Mouse (Mus musculus): ENCODE data around the gene Slfnl1.

GRCm38 (mm10) chr4:120571070-120571464 is 39.0 kb downstream of the Slfnl1 start:
- TF ChIP-seq TAL1 (IDR thresholded peaks at IDR 0.05; ENCODE audit: low read length) (no peak), GATA1 (IDR thresholded peaks at IDR 0.05; ENCODE audit: low read length) (no peak)

Data from erythroblast, embryonic 14.5 days (primary cell).